Mouse (Mus musculus): ENCODE data around the gene Clpb. TPM values are rescaled to one million over a fixed set of nuclear protein-coding genes. Genes with fewer than 3 reads are reported as not detected.

Clpb gene
- polyA plus RNA-seq, 1 experiment from 2014 or later, result 41.0 TPM

GRCm38 (mm10) chr7:101679591-101679990, 16.2 kb downstream of the Clpb start:
- WGBS, result 13% methylated on average over 7 of the region's 7 CpGs
- peak; percentile 84 for ATAC-seq (ENCODE audit: low FRiP score, low read depth)
- peaks cover 27% of the 10 kb centered on the region for H3K4me1 ChIP-seq

GRCm38 (mm10) chr7:101680961-101681360, 17.5 kb downstream of the Clpb start:
- WGBS, result 81% methylated on average over 3 of the region's 3 CpGs

More at GRCm38 (mm10) chr7:101679591-101679990, 16.2 kb downstream of the Clpb start:
- Histone ChIP-seq H3K27ac (no peak overlapping the region), H3K9me3 (no peaks in the 10 kb centered on the region), H3K4me2 (replicated peaks) (no peak overlapping the region), H3K27me3 (replicated peaks) (no peaks in the 10 kb centered on the region), H3K9ac (no peak overlapping the region), H3K36me3 (no peaks in the 10 kb centered on the region), H3K4me3 (no peak overlapping the region)

GRCm38 (mm10) chr7:101681565-101682071, 18.2 kb downstream of the Clpb start:
- no peak overlapping the region for H3K4me3 ChIP-seq
- no peak for ATAC-seq (ENCODE audit: low FRiP score, low read depth)
- H3K9ac ChIP-seq, result no peak overlapping the region
- H3K36me3 ChIP-seq, result no peaks in the 10 kb centered on the region
- H3K27me3 ChIP-seq (replicated peaks), result no peaks in the 10 kb centered on the region
- no peaks in the 10 kb centered on the region for H3K9me3 ChIP-seq
- no peak overlapping the region for H3K4me2 ChIP-seq (replicated peaks)
- H3K4me1 ChIP-seq, result peaks cover 26% of the 10 kb centered on the region
- 27% methylated on average over 6 of the region's 6 CpGs for WGBS
- H3K27ac ChIP-seq, result no peak overlapping the region

More at GRCm38 (mm10) chr7:101680961-101681360, 17.5 kb downstream of the Clpb start:
- Histone ChIP-seq H3K4me1 (peaks cover 31% of the 10 kb centered on the region), H3K27ac (no peak overlapping the region), H3K4me2 (replicated peaks) (no peak overlapping the region), H3K36me3 (no peaks in the 10 kb centered on the region), H3K27me3 (replicated peaks) (no peaks in the 10 kb centered on the region), H3K9ac (no peak overlapping the region), H3K4me3 (no peak overlapping the region), H3K9me3 (no peaks in the 10 kb centered on the region)
- no peak for ATAC-seq (ENCODE audit: low FRiP score, low read depth)

- peaks cover 20% of the 10 kb centered on the region for H3K4me1 ChIP-seq
- H3K27me3 ChIP-seq (replicated peaks), result no peaks in the 10 kb centered on the region
- H3K4me3 ChIP-seq, result no peak overlapping the region
- no peaks in the 10 kb centered on the region; the same call in 1 of the 2 replicates for H3K36me3 ChIP-seq
- no peak overlapping the region for H3K9ac ChIP-seq
- H3K4me2 ChIP-seq (replicated peaks), result no peak overlapping the region
- no peaks in the 10 kb centered on the region for H3K9me3 ChIP-seq
- no peak overlapping the region for H3K27ac ChIP-seq
- 67% methylated on average over 5 of the region's 5 CpGs for WGBS
- ATAC-seq (ENCODE audit: low FRiP score, low read depth), result no peak
These were observed 19.5 kb downstream of the Clpb start for GRCm38 (mm10) chr7:101682886-101683285.

- peaks cover 20% of the 10 kb centered on the region for H3K4me1 ChIP-seq
- peaks cover 4% of the 10 kb centered on the region; the same call in 1 of the 2 replicates for H3K36me3 ChIP-seq
- peak; percentile 54; the same call in 1 of the 2 replicates for ATAC-seq (ENCODE audit: low FRiP score, low read depth)
- H3K9me3 ChIP-seq, result no peaks in the 10 kb centered on the region
- no peak overlapping the region for H3K27ac ChIP-seq
- H3K9ac ChIP-seq, result no peak overlapping the region
- H3K27me3 ChIP-seq (replicated peaks), result no peaks in the 10 kb centered on the region
- WGBS, result 16% methylated on average over 9 of the region's 9 CpGs
- H3K4me2 ChIP-seq (replicated peaks), result 0 out of 2 replicates have a peak overlapping the region, but pooled peaks have one; percentile 10
- H3K4me3 ChIP-seq, result no peak overlapping the region
These were observed 20.7 kb downstream of the Clpb start for GRCm38 (mm10) chr7:101683976-101684630.

GRCm38 (mm10) chr7:101684671-101685070, 21.2 kb downstream of the Clpb start:
- no peaks in the 10 kb centered on the region for H3K9me3 ChIP-seq
- H3K27ac ChIP-seq, result no peak overlapping the region
- no peaks in the 10 kb centered on the region for H3K27me3 ChIP-seq (replicated peaks)
- H3K4me3 ChIP-seq, result no peak overlapping the region
- H3K4me2 ChIP-seq (replicated peaks), result no peak overlapping the region
- no peak overlapping the region for H3K9ac ChIP-seq
- peaks cover 20% of the 10 kb centered on the region for H3K4me1 ChIP-seq
- ATAC-seq (ENCODE audit: low FRiP score, low read depth), result no peak
- 39% methylated on average over 3 of the region's 3 CpGs for WGBS
- peaks cover 4% of the 10 kb centered on the region; the same call in 1 of the 2 replicates for H3K36me3 ChIP-seq

GRCm38 (mm10) chr7:101687144-101687543, 23.7 kb downstream of the Clpb start:
- Histone ChIP-seq H3K4me2 (replicated peaks) (no peak overlapping the region), H3K9me3 (no peaks in the 10 kb centered on the region), H3K36me3 (peaks cover 4% of the 10 kb centered on the region; the same call in 1 of the 2 replicates), H3K4me3 (no peak overlapping the region), H3K27me3 (replicated peaks) (no peaks in the 10 kb centered on the region), H3K9ac (no peak overlapping the region), H3K27ac (no peak overlapping the region), H3K4me1 (peaks cover 15% of the 10 kb centered on the region)
- WGBS, result 86% methylated on average over 2 of the region's 2 CpGs
- no peak for ATAC-seq (ENCODE audit: low FRiP score, low read depth)

- Histone ChIP-seq H3K4me3 (no peak overlapping the region), H3K27ac (no peak overlapping the region), H3K4me2 (replicated peaks) (no peak overlapping the region), H3K9ac (no peak overlapping the region), H3K36me3 (peaks cover 4% of the 10 kb centered on the region; the same call in 1 of the 2 replicates), H3K27me3 (replicated peaks) (no peaks in the 10 kb centered on the region), H3K4me1 (no peaks in the 10 kb centered on the region), H3K9me3 (no peaks in the 10 kb centered on the region)
- WGBS, result 85% methylated on average over 2 of the region's 2 CpGs
- ATAC-seq (ENCODE audit: low FRiP score, low read depth), result no peak
These were observed 27.0 kb downstream of the Clpb start for GRCm38 (mm10) chr7:101690471-101690870.

GRCm38 (mm10) chr7:101691863-101692262, 28.4 kb downstream of the Clpb start:
- H3K36me3 ChIP-seq, result peaks cover 4% of the 10 kb centered on the region; the same call in 1 of the 2 replicates
- H3K4me3 ChIP-seq, result no peak overlapping the region
- ATAC-seq (ENCODE audit: low FRiP score, low read depth), result no peak
- no peaks in the 10 kb centered on the region for H3K4me1 ChIP-seq
- H3K4me2 ChIP-seq (replicated peaks), result no peak overlapping the region
- no peaks in the 10 kb centered on the region for H3K9me3 ChIP-seq
- H3K9ac ChIP-seq, result no peak overlapping the region
- H3K27me3 ChIP-seq (replicated peaks), result no peaks in the 10 kb centered on the region
- 92% methylated on average over 8 of the region's 8 CpGs for WGBS
- H3K27ac ChIP-seq, result no peak overlapping the region

- H3K27ac ChIP-seq, result no peak overlapping the region
- H3K9ac ChIP-seq, result no peak overlapping the region
- peaks cover 4% of the 10 kb centered on the region; the same call in 1 of the 2 replicates for H3K36me3 ChIP-seq
- no peak overlapping the region for H3K4me3 ChIP-seq
- no peak overlapping the region for H3K4me2 ChIP-seq (replicated peaks)
- H3K9me3 ChIP-seq, result no peaks in the 10 kb centered on the region
- no peak for ATAC-seq (ENCODE audit: low FRiP score, low read depth)
- 73% methylated on average over 14 of the region's 14 CpGs for WGBS
- no peaks in the 10 kb centered on the region for H3K27me3 ChIP-seq (replicated peaks)
- no peaks in the 10 kb centered on the region for H3K4me1 ChIP-seq
These were observed 29.0 kb downstream of the Clpb start for GRCm38 (mm10) chr7:101692446-101692845.

- H3K4me2 ChIP-seq (replicated peaks), result no peak overlapping the region
- no peak overlapping the region for H3K9ac ChIP-seq
- H3K27me3 ChIP-seq (replicated peaks), result no peaks in the 10 kb centered on the region
- ATAC-seq (ENCODE audit: low FRiP score, low read depth), result no peak
- WGBS, result 77% methylated on average over 5 of the region's 5 CpGs
- no peak overlapping the region for H3K27ac ChIP-seq
- H3K9me3 ChIP-seq, result no peaks in the 10 kb centered on the region
- H3K4me1 ChIP-seq, result no peaks in the 10 kb centered on the region
- H3K4me3 ChIP-seq, result no peak overlapping the region
- no peaks in the 10 kb centered on the region for H3K36me3 ChIP-seq
These were observed 32.0 kb downstream of the Clpb start for GRCm38 (mm10) chr7:101695483-101695882.

- H3K4me2 ChIP-seq (replicated peaks), result no peak overlapping the region
- H3K36me3 ChIP-seq, result no peaks in the 10 kb centered on the region
- H3K9me3 ChIP-seq, result no peaks in the 10 kb centered on the region
- no peak for ATAC-seq (ENCODE audit: low FRiP score, low read depth)
- no peak overlapping the region for H3K27ac ChIP-seq
- no peak overlapping the region for H3K9ac ChIP-seq
- no peaks in the 10 kb centered on the region for H3K27me3 ChIP-seq (replicated peaks)
- 93% methylated on average over 10 of the region's 10 CpGs for WGBS
- H3K4me1 ChIP-seq, result no peaks in the 10 kb centered on the region
- no peak overlapping the region for H3K4me3 ChIP-seq
These were observed 33.7 kb downstream of the Clpb start for GRCm38 (mm10) chr7:101696931-101697723.

Measured in neural tube, embryonic 12.5 days (tissue).